In genomic region chr2:27835758-27836460, GRCm38 (mm10) we compare ENCODE assay signal across 9 mouse cellular contexts. TPM values are rescaled to one million over a fixed set of nuclear protein-coding genes. Genes with fewer than 3 reads are reported as not detected.
DNase-seq lines count a peak whose midpoint lies in the region; ATAC-seq and TF ChIP-seq lines count a peak whose summit lies in the region.
"Had no signal": no experiment of that assay in that cellular context is flagged by ENCODE, and none has a peak within 500 bp of the region (broad histone marks: within the 10 kb centered on the region; RNA-seq: fewer than 3 reads in every experiment).

No protein-coding gene starts in this region.

- TF ChIP-seq CTCF in lung, embryonic 14.5 days (IDR thresholded peaks at IDR 0.05; ENCODE audit: low read depth) = no peak
- no peak for TF ChIP-seq CTCF in lung, adult 2 months (IDR thresholded peaks at IDR 0.05; ENCODE audit: insufficient read depth, low read length)
- no peak for TF ChIP-seq CTCF in layer of hippocampus, adult 2 months (conservative IDR thresholded peaks at IDR 0.05)

- peak overlapping the region; percentile 85; the same call in 1 of the 2 replicates for H3K27ac ChIP-seq in lung, embryonic 14.5 days (ENCODE audit: low read depth)
- H3K27ac ChIP-seq in forebrain, embryonic 14.5 days (ENCODE audit: low read depth, low read length) = peak overlapping the region; percentile 27; the same call in 1 of the 2 replicates
- peak overlapping the region; percentile 24; the same call in 1 of the 2 replicates for H3K27ac ChIP-seq in layer of hippocampus, adult 2 months
- H3K27ac ChIP-seq in midbrain, embryonic 15.5 days = peak overlapping the region; percentile 65
- H3K27ac ChIP-seq: liver, embryonic 14.5 days had no signal

- no peak overlapping the region for H3K4me3 ChIP-seq in lung, embryonic 14.5 days (ENCODE audit: low read depth, low read length)
- no peak overlapping the region for H3K4me3 ChIP-seq in lung, adult 2 months (replicated peaks; ENCODE audit: extremely low read depth, low read depth, low read length)
- H3K4me3 ChIP-seq in forebrain, embryonic 14.5 days (ENCODE audit: low read depth, low read length) = no peak overlapping the region
- H3K4me3 ChIP-seq in layer of hippocampus, adult 2 months = no peak overlapping the region
- H3K4me3 ChIP-seq in midbrain, embryonic 15.5 days = no peak overlapping the region

- H3K36me3 ChIP-seq in lung, embryonic 14.5 days (ENCODE audit: insufficient read depth) = no peaks in the 10 kb centered on the region
- no peaks in the 10 kb centered on the region for H3K36me3 ChIP-seq in forebrain, embryonic 14.5 days (ENCODE audit: control insufficient read depth, insufficient read depth, low read length)
- H3K36me3 ChIP-seq in midbrain, embryonic 15.5 days (replicated peaks) = no peaks in the 10 kb centered on the region

- TF ChIP-seq POLR2A in lung, adult 2 months (IDR thresholded peaks at IDR 0.05; ENCODE audit: borderline replicate concordance, extremely low read depth, low read depth, low read length) = no peak

- H3K4me2 ChIP-seq in lung, embryonic 14.5 days = no peak overlapping the region
- H3K4me2 ChIP-seq in forebrain, embryonic 14.5 days (ENCODE audit: low read length) = no peak overlapping the region
- 0 out of 2 replicates have a peak overlapping the region, but pooled peaks have one; percentile 5 for H3K4me2 ChIP-seq in midbrain, embryonic 15.5 days

- ATAC-seq in lung, embryonic 14.5 days (ENCODE audit: insufficient read depth) = peak; percentile 88
- ATAC-seq in forebrain, embryonic 14.5 days = peak; percentile 46
- ATAC-seq in midbrain, embryonic 15.5 days (replicated peaks) = peak; percentile 85

- peak; percentile 90 for DNase-seq in lung, embryonic 14.5 days
- DNase-seq in lung, adult 2 months = no peak
- DNase-seq in forebrain, embryonic 14.5 days (ENCODE audit: low spot score) = peak; percentile 72
- DNase-seq in layer of hippocampus, adult 2 months (ENCODE audit: low spot score in 2 of 2) = peak; percentile 58 to 69
- DNase-seq in adipocyte (ENCODE audit: low spot score) = no peak
- DNase-seq in spleen, postnatal 4 days (ENCODE audit: low spot score in 2 of 2) = no peak
- DNase-seq in thymus, postnatal 36 days = no peak

- peaks cover 15% of the 10 kb centered on the region for H3K4me1 ChIP-seq in lung, embryonic 14.5 days (ENCODE audit: insufficient read depth)
- H3K4me1 ChIP-seq in lung, adult 2 months (ENCODE audit: control insufficient read depth, insufficient read depth, low read length) = no peaks in the 10 kb centered on the region
- H3K4me1 ChIP-seq in forebrain, embryonic 14.5 days (ENCODE audit: control insufficient read depth, insufficient read depth, low read length) = peaks cover 17% of the 10 kb centered on the region; the same call in 1 of the 2 replicates
- H3K4me1 ChIP-seq in midbrain, embryonic 15.5 days = peaks cover 13% of the 10 kb centered on the region

- H3K9me3 ChIP-seq in lung, embryonic 14.5 days (ENCODE audit: low read depth, low read length) = no peaks in the 10 kb centered on the region
- H3K9me3 ChIP-seq in forebrain, embryonic 14.5 days (replicated peaks; ENCODE audit: control insufficient read depth, low read length) = no peaks in the 10 kb centered on the region
- H3K9me3 ChIP-seq in midbrain, embryonic 15.5 days = no peaks in the 10 kb centered on the region

- no peaks in the 10 kb centered on the region for H3K27me3 ChIP-seq in lung, embryonic 14.5 days (ENCODE audit: insufficient read depth, low read length)
- no peaks in the 10 kb centered on the region for H3K27me3 ChIP-seq in forebrain, embryonic 14.5 days (replicated peaks; ENCODE audit: control insufficient read depth, insufficient read depth, low read length)
- no peaks in the 10 kb centered on the region for H3K27me3 ChIP-seq in midbrain, embryonic 15.5 days (replicated peaks)

- H3K9ac ChIP-seq in lung, embryonic 14.5 days = no peak overlapping the region
- H3K9ac ChIP-seq in forebrain, embryonic 14.5 days (ENCODE audit: low read length) = no peak overlapping the region
- H3K9ac ChIP-seq in midbrain, embryonic 15.5 days = no peak overlapping the region
- H3K9ac ChIP-seq: liver, embryonic 14.5 days had no signal

- 11% methylated on average over 10 of the region's 10 CpGs for WGBS in lung, embryonic 14.5 days
- WGBS in lung, adult 2 months = 29% methylated on average over 10 of the region's 10 CpGs
- WGBS in forebrain, embryonic 14.5 days = 28% methylated on average over 10 of the region's 10 CpGs
- WGBS in midbrain, embryonic 15.5 days = 16% methylated on average over 10 of the region's 10 CpGs

RNA-seq across cellular contexts. Expression of gene Col5a1, which starts 50.3 kb away (rescaled TPM):
- 81.7 and 83.2 TPM in 2 replicates for polyA plus RNA-seq in lung, embryonic 14.5 days (2014; fragmentation: Nextera tagmentation; extraction: Ambion mirVana)
- polyA plus RNA-seq in lung, adult 2 months (2012; rRNA removed) = 18.5 and 18.8 TPM in 2 replicates
- 5.3 and 6.9 TPM in 2 replicates for polyA plus RNA-seq in forebrain, embryonic 14.5 days (2014; fragmentation: Nextera tagmentation; extraction: Ambion mirVana)
- total RNA-seq in layer of hippocampus, adult 2 months (2021) = 1 to 10 TPM; 3.6 to 4.1 TPM
- 8.7 and 9.5 TPM in 2 replicates for polyA plus RNA-seq in midbrain, embryonic 15.5 days (2015; fragmentation: Nextera tagmentation; extraction: Ambion mirVana)

Comparison
In these comparisons a context has a peak if more than half of its experiments do, and no peak if none do; other contexts are left out.
1. DNase-seq: peak in lung, embryonic 14.5 days (single experiment), forebrain, embryonic 14.5 days (single experiment) and layer of hippocampus, adult 2 months (2 of 2); none in lung, adult 2 months (single experiment), adipocyte (single experiment), spleen, postnatal 4 days (0 of 2) and thymus, postnatal 36 days (0 of 2).
2. H3K27ac ChIP-seq: peak in every context shown above with its lines; median percentile 85 in lung, embryonic 14.5 days; 65 in midbrain, embryonic 15.5 days; 27 in forebrain, embryonic 14.5 days; 24 in layer of hippocampus, adult 2 months.
3. Peak in every context shown above with its lines, with median percentiles within 50 percentile points of each other: ATAC-seq.